Mouse (Mus musculus) granulocyte monocyte progenitor cell, adult 5-6 weeks (primary cell): Measurements from ENCODE around the gene Rnf182. TPM values are rescaled to one million over a fixed set of nuclear protein-coding genes. Genes with fewer than 3 reads are reported as not detected.

Experiments used
- ATAC-seq: replicated peaks from 2 replicates; pipeline ENCODE4 v1.8.0; 2016; ENCODE audit warnings: mild to moderate bottlenecking, moderate TSS enrichment, inconsistent platforms; ENCODE audit not compliant: poor library complexity, severe bottlenecking
- total RNA-seq, 2 experiments: library from RNA; stranded (forward) in 1 of 2; stranded (reverse) in 1 of 2; fragments of 200-712, 200-1000 nt in 1 of 2; fragments of >200 nt in 1 of 2; fragmentation: Nextera tagmentation in 1 of 2; gene quantifications; 2 replicates each; pipeline ENCODE4 v1.2.3; 2014 to 2017

The Rnf182 gene
- total RNA-seq, 2 experiments from 2014 or later: not detected

GRCm38 (mm10) chr13:43688065-43688464, 72.6 kb downstream of the Rnf182 start:
- ATAC-seq: no peak

GRCm38 (mm10) chr13:43691755-43692154, 76.2 kb downstream of the Rnf182 start:
- no peak for ATAC-seq

DNA sequence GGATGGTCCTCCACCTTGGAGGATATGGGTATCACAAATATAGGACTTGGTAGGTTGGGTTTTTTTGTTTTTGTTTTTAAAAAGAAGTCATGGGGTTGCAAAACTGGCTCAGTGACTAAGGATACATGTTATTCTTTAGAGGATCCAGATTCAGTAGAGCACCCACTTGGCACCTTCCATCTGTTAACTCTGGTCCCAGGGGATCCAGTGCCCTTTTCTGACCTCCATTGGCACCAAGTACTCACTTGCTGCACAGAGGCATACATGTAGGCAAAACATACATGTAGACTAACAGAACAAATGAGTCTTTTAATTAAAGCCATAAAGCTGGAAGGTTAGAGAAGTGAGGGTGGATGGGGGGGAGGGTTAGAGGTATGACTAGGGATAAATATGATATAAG, 80.0 kb downstream of the Rnf182 start:
- no peak for ATAC-seq

- no peak for ATAC-seq
Measured at GRCm38 (mm10) chr13:43696011-43696410, 80.5 kb downstream of the Rnf182 start.

DNA sequence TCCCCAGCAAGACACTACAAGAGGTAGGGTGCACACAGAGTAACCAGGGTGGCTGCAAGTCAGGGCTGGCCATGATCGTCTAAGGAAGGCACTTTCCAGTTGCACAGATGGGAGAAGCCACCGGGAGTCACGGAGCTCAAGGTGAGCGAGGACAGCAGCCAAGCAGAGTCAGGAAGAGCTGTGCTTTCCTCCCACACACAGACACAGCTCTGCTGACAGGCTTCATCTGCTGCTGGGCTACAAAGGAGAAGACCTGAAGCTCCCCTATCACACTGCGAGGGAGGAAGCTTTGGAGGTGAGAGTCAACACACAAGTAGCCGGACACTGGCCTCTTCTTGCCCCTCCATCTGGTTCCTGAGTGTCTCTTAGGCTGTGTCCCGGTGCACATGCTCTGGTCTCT, 83.0 kb downstream of the Rnf182 start:
- ATAC-seq: no peak

DNA sequence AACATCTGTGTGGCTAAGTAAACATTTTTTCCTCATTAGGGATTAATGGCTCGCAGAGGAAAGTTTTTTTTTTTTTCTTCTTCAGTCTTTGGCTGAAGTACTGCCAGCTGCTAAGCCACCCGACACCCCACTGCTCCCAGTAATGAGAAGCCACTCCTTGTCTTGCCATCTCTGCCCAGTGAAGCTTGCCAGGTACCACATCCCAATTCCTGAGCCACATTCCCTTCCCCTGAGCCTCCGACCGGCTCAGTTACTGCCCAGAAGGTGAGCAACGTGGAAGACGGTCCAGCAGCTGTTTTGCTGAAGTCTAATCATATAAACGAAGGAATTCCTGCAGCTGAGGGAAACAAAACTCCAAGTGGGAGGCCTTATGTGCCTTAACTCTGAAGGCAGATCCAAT, 88.0 kb downstream of the Rnf182 start:
- ATAC-seq: no peak

- no peak for ATAC-seq
Measured at GRCm38 (mm10) chr13:43704533-43705116, 89.1 kb downstream of the Rnf182 start.

GRCm38 (mm10) chr13:43706387-43706786, 90.9 kb downstream of the Rnf182 start:
- no peak for ATAC-seq

- no peak for ATAC-seq
Measured at GRCm38 (mm10) chr13:43709529-43709928, 94.0 kb downstream of the Rnf182 start.

DNA sequence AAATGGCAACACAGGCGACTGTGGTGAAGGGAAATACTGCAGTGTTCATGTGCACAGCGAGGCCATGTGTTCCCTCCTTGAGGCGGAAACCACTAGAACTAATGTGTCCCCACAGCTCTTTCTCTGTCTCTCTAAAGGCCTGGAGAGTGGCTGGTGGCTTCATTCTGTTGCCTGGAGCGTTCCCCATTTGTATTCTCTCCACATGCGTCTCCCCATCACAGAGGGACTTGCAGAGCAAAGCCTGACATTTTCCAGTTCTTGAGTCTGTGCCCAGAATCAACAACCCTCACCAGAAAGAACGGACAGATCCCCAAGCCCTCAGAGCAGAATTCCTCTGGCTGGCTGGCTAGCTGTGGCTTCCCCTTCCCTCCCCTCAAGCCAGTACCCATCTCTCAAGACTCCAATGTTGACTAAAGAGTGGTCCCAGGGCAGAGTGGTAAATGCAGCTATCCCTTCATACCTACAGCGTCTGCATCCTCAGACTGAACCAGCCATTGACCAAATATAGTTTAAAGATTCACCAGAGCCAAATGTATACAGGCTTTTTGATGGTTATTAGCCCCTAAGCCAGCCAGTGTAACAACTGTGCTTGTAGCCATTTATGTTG, 96.3 kb downstream of the Rnf182 start:
- no peak for ATAC-seq

DNA sequence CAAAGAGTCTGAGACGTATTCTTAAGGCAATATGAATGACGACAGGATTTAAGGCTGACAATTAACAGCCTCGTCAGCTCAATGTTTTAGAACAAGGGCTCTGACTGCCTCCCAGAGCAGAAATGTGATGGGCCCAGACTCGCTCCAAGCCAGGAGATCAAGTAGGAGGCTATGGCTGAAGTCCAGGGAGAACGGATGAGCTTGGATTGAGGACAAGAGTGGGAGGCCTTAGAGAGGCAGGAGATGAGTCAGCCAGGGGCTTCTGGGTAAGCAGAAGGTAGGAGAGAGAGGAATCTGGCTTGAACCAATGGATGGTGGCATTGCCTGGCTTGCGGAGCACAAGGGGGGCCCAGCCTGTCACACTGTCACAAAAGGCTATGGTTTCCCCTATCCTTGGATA, 99.2 kb downstream of the Rnf182 start:
- ATAC-seq: no peak

DNA sequence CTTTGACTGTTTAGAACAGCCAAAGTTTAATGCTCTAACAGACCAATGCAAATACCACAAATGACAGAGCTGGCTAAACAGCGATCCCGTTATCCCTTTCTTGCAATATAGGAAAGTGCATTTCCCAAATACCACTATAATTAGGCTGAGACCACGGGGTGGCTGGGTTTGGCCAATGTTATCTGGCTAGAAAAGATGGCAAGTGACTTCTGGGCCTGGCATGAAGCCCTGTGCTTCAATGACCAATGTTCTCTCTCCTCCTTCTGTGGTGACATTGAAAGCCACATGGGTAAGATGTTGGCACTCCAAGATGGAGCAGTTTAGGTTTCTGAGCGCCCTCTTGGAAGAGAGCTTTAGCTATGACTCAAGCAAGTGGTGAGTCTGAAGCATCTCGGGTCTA, 100.0 kb downstream of the Rnf182 start:
- ATAC-seq: no peak

DNA sequence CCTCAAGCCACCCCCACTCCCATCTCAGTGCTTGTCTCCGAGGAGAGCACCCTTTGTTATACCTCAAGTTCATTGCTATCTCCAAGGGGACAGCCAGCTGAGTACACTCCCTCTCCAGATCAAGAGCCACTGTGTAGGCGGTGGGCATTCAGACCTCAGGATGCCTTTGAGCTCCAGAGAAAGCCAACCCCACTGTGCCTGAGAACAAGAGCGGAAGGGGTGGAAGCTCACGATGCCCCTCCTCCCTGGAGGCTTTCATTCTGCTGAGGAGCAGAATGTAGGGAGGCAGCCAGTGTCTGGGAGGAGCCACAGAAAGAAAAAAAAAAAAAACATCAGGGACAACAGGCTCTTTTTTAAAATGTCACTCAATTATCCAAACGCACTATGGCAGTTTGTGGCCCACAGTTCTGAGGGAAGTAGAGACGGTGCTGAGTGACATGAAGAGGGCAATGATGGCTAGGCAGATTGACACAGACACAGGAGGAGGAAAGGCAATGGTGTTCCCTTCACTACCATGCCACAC, 101.1 kb downstream of the Rnf182 start:
- no peak for ATAC-seq

GRCm38 (mm10) chr13:43718173-43718572, 102.7 kb downstream of the Rnf182 start:
- ATAC-seq: no peak

- ATAC-seq: no peak
Measured at GRCm38 (mm10) chr13:43720496-43720895, 105.0 kb downstream of the Rnf182 start.

Other genes starting within 250 kb of the Rnf182 start
- gene Nol7, start 217.3 kb upstream of the Rnf182 start, total RNA-seq (2014; fragmentation: Nextera tagmentation): 155 and 192 TPM in 2 replicates
- gene Nol7, start 217.3 kb upstream of the Rnf182 start, total RNA-seq (2017): 226 and 290 TPM in 2 replicates
- gene Ranbp9, start 134.4 kb upstream of the Rnf182 start, total RNA-seq (2014; fragmentation: Nextera tagmentation): 41.5 and 46.1 TPM in 2 replicates
- 56.4 and 84.0 TPM in 2 replicates for gene Ranbp9, start 134.4 kb upstream of the Rnf182 start, total RNA-seq (2017)
- 17.1 and 19.3 TPM in 2 replicates for gene Mcur1, start 55.5 kb upstream of the Rnf182 start, total RNA-seq (2014; fragmentation: Nextera tagmentation)
- 12.4 TPM in 2 replicates for gene Mcur1, start 55.5 kb upstream of the Rnf182 start, total RNA-seq (2017)
- gene Cd83, start 169.1 kb downstream of the Rnf182 start, total RNA-seq (2014; fragmentation: Nextera tagmentation): not detected in 2 replicates
- 0.43 TPM in 1 of 2 replicates, not detected in the other for gene Cd83, start 169.1 kb downstream of the Rnf182 start, total RNA-seq (2017)